Mouse (Mus musculus) kidney, embryonic 15.5 days (tissue): ENCODE measurements around the gene Otop3. TPM values are rescaled to one million over a fixed set of nuclear protein-coding genes. Genes with fewer than 3 reads are reported as not detected.

Experiments
- ATAC-seq: fragments of 200-750 bp; cut with Nextera tagmentation; replicated peaks from 2 replicates; pipeline ENCODE4 v1.8.0; 2017; ENCODE audit warnings: moderate TSS enrichment; ENCODE audit not compliant: low FRiP score
- H3K27ac ChIP-seq: fragments of 300-500 bp; sonication (generic); 2 replicates; pipeline ENCODE4 v1.5.1; 2015; ENCODE audit warnings: mild to moderate bottlenecking, inconsistent platforms
- H3K27me3 ChIP-seq: fragments of 300-500 bp; sonication (generic); 2 replicates; pipeline ENCODE4 v1.6.1; 2015; ENCODE audit warnings: inconsistent platforms
- H3K36me3 ChIP-seq: fragments of 300-500 bp; sonication (generic); 2 replicates; pipeline ENCODE4 v1.6.1; 2015; ENCODE audit warnings: inconsistent platforms
- H3K4me1 ChIP-seq: fragments of 300-500 bp; sonication (generic); 2 replicates; pipeline ENCODE4 v1.6.1; 2015; ENCODE audit warnings: inconsistent platforms
- H3K4me2 ChIP-seq: fragments of 300-500 bp; sonication (generic); 2 replicates; pipeline ENCODE4 v1.6.1; 2015; ENCODE audit warnings: moderate library complexity, mild to moderate bottlenecking, inconsistent platforms
- H3K4me3 ChIP-seq: fragments of 300-500 bp; sonication (generic); replicated peaks from 2 replicates; pipeline ENCODE4 v1.5.1; 2015; ENCODE audit warnings: mild to moderate bottlenecking, inconsistent platforms
- H3K9ac ChIP-seq: fragments of 300-500 bp; sonication (generic); 2 replicates; pipeline ENCODE4 v1.6.1; 2015; ENCODE audit warnings: mild to moderate bottlenecking, inconsistent platforms
- H3K9me3 ChIP-seq: fragments of 300-500 bp; sonication (generic); replicated peaks from 2 replicates; pipeline ENCODE4 v1.6.1; 2016; ENCODE audit warnings: inconsistent platforms
- WGBS: fragments of 180-500 bp; shearing (Covaris S2); methylation state at CpG from one replicate; pipeline ENCODE4 v1.1.7; 2015; ENCODE audit warnings: mixed read lengths; 5-methylcytosine and 5-hydroxymethylcytosine counted together
- polyA plus RNA-seq: library from polyadenylated mRNA; unstranded; fragments of >200 nt; fragmentation: Nextera tagmentation; extraction: Ambion mirVana; gene quantifications from 2 replicates; pipeline ENCODE4 v1.2.1, GENCODE M21; 2015

Otop3 gene
- polyA plus RNA-seq, 1 experiment from 2014 or later: not detected

DNA sequence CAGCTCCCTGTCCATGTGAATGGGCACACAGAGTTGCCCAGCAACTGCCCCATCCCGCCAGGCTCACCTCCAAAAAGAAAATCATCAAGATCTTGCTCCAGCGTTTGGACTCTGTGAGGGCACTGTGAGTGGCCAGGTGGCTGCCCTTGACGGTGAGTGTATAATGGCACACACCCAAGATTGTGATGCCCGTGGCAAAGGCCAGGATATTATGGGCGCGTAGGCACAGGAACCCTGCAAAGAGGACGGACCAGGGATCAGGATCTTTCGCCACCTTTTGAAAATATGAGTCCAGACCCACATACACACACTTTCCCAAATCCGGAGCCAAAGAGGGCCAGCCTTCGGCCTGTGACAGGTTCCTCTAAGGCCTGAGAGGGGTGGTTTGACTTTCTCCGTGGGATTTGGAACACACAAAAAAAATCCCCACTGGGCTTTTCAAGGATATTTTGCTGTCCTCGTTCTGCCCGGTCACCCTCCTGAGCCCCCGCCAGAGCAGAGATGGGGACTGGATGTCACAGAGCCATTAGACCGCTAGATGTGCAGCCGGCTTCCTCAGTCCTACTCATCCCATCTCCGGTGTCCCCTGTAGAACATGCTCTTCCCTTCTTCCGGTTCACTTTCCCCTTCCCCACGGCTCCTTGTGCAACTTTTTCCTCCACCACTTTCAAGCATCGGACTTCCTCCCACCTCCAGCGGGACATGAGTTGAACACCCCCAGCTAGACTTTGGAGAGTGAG lies 37.9 kb upstream of the Otop3 start:
- peak overlapping the region; percentile 0 for H3K9ac ChIP-seq
- no peaks in the 10 kb centered on the region for H3K36me3 ChIP-seq
- peak overlapping the region; percentile 40 for H3K4me3 ChIP-seq
- H3K4me1 ChIP-seq: peaks cover 17% of the 10 kb centered on the region
- no peak; the same call in 1 of the 2 replicates for ATAC-seq
- H3K27me3 ChIP-seq: peaks cover 45% of the 10 kb centered on the region
- WGBS: 54% methylated on average over 21 of the region's 21 CpGs
- no peak overlapping the region for H3K27ac ChIP-seq
- H3K4me2 ChIP-seq: peak overlapping the region; percentile 68
- H3K9me3 ChIP-seq: no peaks in the 10 kb centered on the region

GRCm38 (mm10) chr11:115297214-115297826 lies 37.2 kb upstream of the Otop3 start, which contains the start of gene Fads6:
Gene Fads6, minus strand, starts transcription at chr11:115297663.
- no peak within 1 kb of the TSS for H3K27ac ChIP-seq
- H3K9ac ChIP-seq: peak within 1 kb of the TSS; percentile 0
- peaks cover 45% of the 10 kb centered on the region for H3K27me3 ChIP-seq
- H3K9me3 ChIP-seq: no peaks in the 10 kb centered on the region
- WGBS: under 1% methylated on average over 44 of the region's 44 CpGs
- H3K4me1 ChIP-seq: peaks cover 13% of the 10 kb centered on the region
- H3K4me3 ChIP-seq: peak within 1 kb of the TSS; percentile 40
- H3K36me3 ChIP-seq: no peaks in the 10 kb centered on the region
- peak within 1 kb of the TSS; percentile 68 for H3K4me2 ChIP-seq
- peak; percentile 81 for ATAC-seq

GRCm38 (mm10) chr11:115298160-115298559 lies 36.4 kb upstream of the Otop3 start:
- Histone ChIP-seq H3K9ac (no peak overlapping the region), H3K4me2 (0 out of 2 replicates have a peak overlapping the region, but pooled peaks have one; percentile 68), H3K27ac (no peak overlapping the region), H3K4me1 (peaks cover 13% of the 10 kb centered on the region), H3K9me3 (no peaks in the 10 kb centered on the region), H3K36me3 (no peaks in the 10 kb centered on the region), H3K4me3 (no peak overlapping the region), H3K27me3 (peaks cover 45% of the 10 kb centered on the region)
- 56% methylated on average over 8 of the region's 8 CpGs for WGBS
- ATAC-seq: no peak

DNA sequence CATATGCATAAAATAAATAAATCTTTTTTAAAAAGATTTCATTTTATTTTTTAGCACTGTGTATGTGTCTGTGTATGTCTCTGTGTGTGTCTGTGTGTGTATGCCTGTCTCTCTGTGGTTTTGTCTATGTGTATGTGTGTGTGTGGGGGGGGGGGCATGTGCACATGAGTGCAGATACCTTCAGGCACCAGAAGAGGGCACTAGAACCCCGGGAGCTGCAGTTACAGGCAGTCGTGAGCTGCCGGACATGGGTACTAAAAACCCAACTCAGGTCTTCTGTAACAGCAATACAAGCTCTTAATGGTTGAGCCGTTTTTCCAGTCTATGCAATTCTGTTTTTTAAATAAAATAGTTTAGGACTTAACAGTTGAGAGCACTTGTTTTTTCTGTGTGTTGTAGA lies 33.8 kb upstream of the Otop3 start:
- Histone ChIP-seq H3K36me3 (no peaks in the 10 kb centered on the region), H3K4me2 (no peak overlapping the region), H3K27me3 (peaks cover 41% of the 10 kb centered on the region), H3K9ac (no peak overlapping the region), H3K27ac (no peak overlapping the region), H3K4me1 (peaks cover 13% of the 10 kb centered on the region), H3K4me3 (no peak overlapping the region), H3K9me3 (no peaks in the 10 kb centered on the region)
- WGBS: 84% methylated on average over 4 of the region's 4 CpGs
- no peak for ATAC-seq

- Histone ChIP-seq H3K9me3 (no peaks in the 10 kb centered on the region), H3K4me3 (no peak overlapping the region), H3K9ac (no peak overlapping the region), H3K27me3 (peaks cover 35% of the 10 kb centered on the region), H3K36me3 (no peaks in the 10 kb centered on the region), H3K4me1 (peaks cover 16% of the 10 kb centered on the region), H3K27ac (no peak overlapping the region), H3K4me2 (no peak overlapping the region)
- no peak for ATAC-seq
- WGBS: 84% methylated on average over 2 of the region's 2 CpGs
These were observed 33.2 kb upstream of the Otop3 start for GRCm38 (mm10) chr11:115301351-115301750.

GRCm38 (mm10) chr11:115303167-115303566 lies 31.4 kb upstream of the Otop3 start:
- Histone ChIP-seq H3K4me1 (peaks cover 11% of the 10 kb centered on the region), H3K9ac (no peak overlapping the region), H3K9me3 (no peaks in the 10 kb centered on the region), H3K36me3 (no peaks in the 10 kb centered on the region), H3K4me2 (no peak overlapping the region), H3K27ac (no peak overlapping the region), H3K4me3 (no peak overlapping the region), H3K27me3 (peaks cover 25% of the 10 kb centered on the region)
- ATAC-seq: no peak
- 54% methylated on average over 8 of the region's 8 CpGs for WGBS

- Histone ChIP-seq H3K27ac (no peak within 1 kb of the TSS), H3K4me3 (no peak within 1 kb of the TSS), H3K9me3 (no peaks in the 10 kb centered on the region), H3K36me3 (no peaks in the 10 kb centered on the region), H3K4me2 (no peak within 1 kb of the TSS), H3K9ac (no peak within 1 kb of the TSS), H3K4me1 (peaks cover 11% of the 10 kb centered on the region), H3K27me3 (peaks cover 15% of the 10 kb centered on the region)
- WGBS: 12% methylated on average over 8 of the region's 8 CpGs
- 0 out of 2 replicates have a peak, but pooled peaks have one; percentile 15 for ATAC-seq
These were observed 27.7 kb upstream of the Otop3 start, which contains the start of gene Otop2 for GRCm38 (mm10) chr11:115306863-115307262. Gene Otop2, plus strand, starts transcription at chr11:115307163.

DNA sequence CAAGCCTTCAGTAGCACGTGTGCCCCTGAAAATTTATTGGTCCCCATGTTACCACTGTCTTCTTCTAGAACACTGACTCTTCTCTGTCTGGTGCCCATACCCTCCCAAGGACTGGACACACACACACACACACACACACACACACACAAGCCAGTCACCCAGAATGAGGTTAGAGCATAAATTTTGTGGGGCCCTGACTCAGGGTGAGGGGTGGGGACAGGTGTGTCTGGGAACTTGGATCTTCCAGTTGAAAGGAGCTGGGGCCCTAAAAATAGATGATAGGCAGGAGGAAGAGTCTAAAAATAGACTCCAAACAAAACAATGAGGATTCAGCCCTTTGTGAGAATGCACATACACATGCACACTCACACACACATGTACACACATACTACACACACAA lies 25.8 kb upstream of the Otop3 start:
- H3K9me3 ChIP-seq: no peaks in the 10 kb centered on the region
- no peaks in the 10 kb centered on the region for H3K36me3 ChIP-seq
- H3K4me1 ChIP-seq: peaks cover 11% of the 10 kb centered on the region
- H3K4me3 ChIP-seq: no peak overlapping the region
- peaks cover 34% of the 10 kb centered on the region for H3K27me3 ChIP-seq
- H3K9ac ChIP-seq: no peak overlapping the region
- no peak overlapping the region for H3K4me2 ChIP-seq
- no peak overlapping the region for H3K27ac ChIP-seq
- no peak for ATAC-seq
- 48% methylated on average over 1 of the region's 1 CpGs for WGBS

GRCm38 (mm10) chr11:115314249-115314648 lies 20.3 kb upstream of the Otop3 start:
- Histone ChIP-seq H3K36me3 (no peaks in the 10 kb centered on the region), H3K27me3 (peaks cover 77% of the 10 kb centered on the region), H3K9ac (no peak overlapping the region), H3K4me2 (no peak overlapping the region), H3K9me3 (no peaks in the 10 kb centered on the region), H3K27ac (no peak overlapping the region), H3K4me3 (no peak overlapping the region), H3K4me1 (peaks cover 12% of the 10 kb centered on the region; the same call in 1 of the 2 replicates)
- WGBS: 44% methylated on average over 2 of the region's 2 CpGs
- ATAC-seq: no peak

DNA sequence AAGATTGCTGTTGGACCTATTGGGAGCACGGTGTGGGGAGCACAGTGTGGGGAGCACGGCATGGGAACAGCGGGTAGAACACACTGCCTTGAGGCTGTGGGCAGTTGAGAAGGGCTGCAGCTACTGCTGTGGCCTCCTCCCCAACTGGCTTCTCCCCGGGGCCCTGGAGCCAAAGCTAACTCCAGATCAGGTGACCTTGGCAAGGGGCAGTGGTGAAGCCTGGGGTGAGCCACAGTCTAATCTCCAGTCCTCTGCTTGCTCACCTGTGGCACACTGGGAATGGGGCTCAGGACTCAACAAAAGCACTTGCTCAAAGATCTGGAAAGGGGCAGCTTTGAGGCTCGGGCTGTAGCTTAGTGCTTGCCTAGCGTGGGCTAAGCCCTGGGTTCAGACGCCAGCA lies 17.3 kb upstream of the Otop3 start:
- Histone ChIP-seq H3K9ac (no peak overlapping the region), H3K4me3 (no peak overlapping the region), H3K4me2 (no peak overlapping the region), H3K27me3 (peaks cover 99% of the 10 kb centered on the region), H3K27ac (no peak overlapping the region), H3K36me3 (no peaks in the 10 kb centered on the region), H3K9me3 (no peaks in the 10 kb centered on the region), H3K4me1 (peaks cover 27% of the 10 kb centered on the region)
- no peak for ATAC-seq
- 66% methylated on average over 7 of the region's 7 CpGs for WGBS

DNA sequence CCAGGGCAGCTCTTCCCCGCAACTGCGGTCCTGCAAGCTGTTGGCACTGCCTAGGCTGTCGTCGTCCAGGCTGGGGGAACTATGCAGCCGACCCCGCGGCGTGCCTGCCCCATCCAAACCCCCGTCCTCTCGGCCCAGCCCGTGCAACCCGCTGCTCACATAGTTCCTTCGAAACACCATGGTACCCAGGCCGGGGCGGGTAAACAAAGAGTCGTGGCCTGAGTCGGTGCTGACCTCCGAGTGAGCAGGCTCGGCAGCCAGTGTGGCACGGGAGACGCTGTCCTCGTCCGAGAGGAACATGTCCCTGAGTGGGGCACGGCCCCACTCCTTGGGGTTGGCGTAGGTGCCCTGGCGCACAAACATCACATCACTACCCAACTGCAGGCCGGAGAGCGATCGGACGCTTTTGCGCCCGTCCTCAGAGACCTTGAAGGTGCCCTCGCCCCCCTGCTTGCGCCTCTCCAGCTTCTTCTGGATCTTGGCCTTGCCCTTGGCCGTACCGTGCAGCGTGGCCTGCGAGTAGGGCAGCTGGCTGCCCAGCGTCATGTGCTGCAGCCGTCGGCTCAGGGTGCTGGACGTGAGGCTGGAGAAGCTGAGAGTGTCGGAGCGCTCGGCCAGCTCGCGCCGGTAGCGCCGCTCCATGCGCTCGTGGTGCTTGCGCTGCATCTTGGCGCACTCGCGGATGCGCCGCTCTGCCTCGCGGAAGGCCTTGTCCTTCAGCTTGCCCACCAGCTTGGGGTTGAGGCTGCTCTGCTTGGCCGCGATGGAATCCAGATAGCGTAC lies 16.1 kb upstream of the Otop3 start:
- no peak for ATAC-seq
- Histone ChIP-seq H3K36me3 (no peaks in the 10 kb centered on the region), H3K4me1 (peaks cover 31% of the 10 kb centered on the region), H3K9ac (no peak overlapping the region), H3K27ac (no peak overlapping the region), H3K27me3 (peaks cover 99% of the 10 kb centered on the region), H3K9me3 (no peaks in the 10 kb centered on the region), H3K4me2 (peak overlapping the region; percentile 22; the same call in 1 of the 2 replicates), H3K4me3 (0 out of 2 replicates have a peak overlapping the region, but pooled peaks have one; percentile 7)
- 5% methylated on average over 63 of the region's 63 CpGs for WGBS
